Mouse (Mus musculus) ES-Bruce4 (cell line): ENCODE data around the gene Fam217a. TPM values are rescaled to one million over a fixed set of nuclear protein-coding genes. Genes with fewer than 3 reads are reported as not detected.
"Not testable (repeated sequence)": the region's sequence is repeated elsewhere in the genome, so short reads cannot be mapped to it uniquely, and the experiment has no call there.

Experiments used
- H3K27ac ChIP-seq: 2 replicates; pipeline ENCODE4 v1.5.1; 2012; ENCODE audit warnings: low read length, inconsistent platforms; ENCODE audit not compliant: insufficient read depth
- H3K27me3 ChIP-seq: 2 replicates; pipeline ENCODE4 v1.6.1; 2012; ENCODE audit warnings: mild to moderate bottlenecking, low read length, inconsistent platforms; ENCODE audit not compliant: control insufficient read depth, poor library complexity, insufficient read depth, severe bottlenecking
- H3K36me3 ChIP-seq: 2 replicates; pipeline ENCODE4 v1.6.1; 2012; ENCODE audit warnings: inconsistent platforms, mild to moderate bottlenecking, low read length, moderate library complexity; ENCODE audit not compliant: control insufficient read depth, poor library complexity, insufficient read depth, severe bottlenecking
- H3K4me1 ChIP-seq: one replicate; pipeline ENCODE4 v1.8.1; 2011; ENCODE audit warnings: low read length; ENCODE audit not compliant: control insufficient read depth, insufficient read depth
- H3K4me3 ChIP-seq: 2 replicates; pipeline ENCODE4 v1.5.1; 2011; ENCODE audit warnings: low read depth, mild to moderate bottlenecking, low read length
- H3K9ac ChIP-seq: 2 replicates; pipeline ENCODE4 v1.6.1; 2012; ENCODE audit warnings: low read depth, mild to moderate bottlenecking, inconsistent platforms; ENCODE audit not compliant: poor library complexity, severe bottlenecking
- H3K9me3 ChIP-seq: replicated peaks from 2 replicates; pipeline ENCODE4 v1.6.1; 2012; ENCODE audit warnings: mild to moderate bottlenecking, low read length, inconsistent platforms; ENCODE audit not compliant: control insufficient read depth, poor library complexity, insufficient read depth, severe bottlenecking
- CTCF ChIP-seq: IDR thresholded peaks from one replicate; pipeline ENCODE4 v1.8.1; 2011; ENCODE audit warnings: low read depth, low read length
- EP300 ChIP-seq: IDR thresholded peaks from 2 replicates; pipeline ENCODE4 v1.6.1; 2011; ENCODE audit warnings: low read depth, low read length; ENCODE audit not compliant: insufficient read depth
- POLR2A ChIP-seq: IDR thresholded peaks from one replicate; pipeline ENCODE4 v1.8.1; 2011; ENCODE audit warnings: low read length; ENCODE audit not compliant: insufficient read depth
- polyA plus RNA-seq: library from polyadenylated mRNA; stranded (reverse); fragments of >200 nt; gene quantifications from 2 replicates; pipeline ENCODE4 v1.2.4, GENCODE M21; 2011; ENCODE audit warnings: low read depth; ENCODE audit not compliant: missing spikeins, insufficient read depth, insufficient read length

Gene Fam217a
- polyA plus RNA-seq, 1 experiment, result not detected

- TF ChIP-seq CTCF (no peak), EP300 (no peak), POLR2A (no peak)
- peak within 1 kb of the TSS; percentile 30 for H3K4me3 ChIP-seq
- H3K27me3 ChIP-seq, result no peaks in the 10 kb centered on the region
- no peaks in the 10 kb centered on the region for H3K36me3 ChIP-seq
- peaks cover 5% of the 10 kb centered on the region; the same call in 1 of the 2 replicates for H3K9me3 ChIP-seq
- H3K9ac ChIP-seq, result no peak within 1 kb of the TSS
- no peaks in the 10 kb centered on the region for H3K4me1 ChIP-seq
- no peak within 1 kb of the TSS for H3K27ac ChIP-seq
These were observed 39.6 kb upstream of the Fam217a start, which contains the start of gene Eci3 for GRCm38 (mm10) chr13:34963511-34964397. Gene Eci3 (minus strand): TSS chr13:34963810.

- Histone ChIP-seq H3K36me3 (no peaks in the 10 kb centered on the region), H3K9me3 (peaks cover 5% of the 10 kb centered on the region; the same call in 1 of the 2 replicates), H3K27me3 (no peaks in the 10 kb centered on the region), H3K4me1 (no peaks in the 10 kb centered on the region), H3K4me3 (no peak overlapping the region), H3K9ac (no peak overlapping the region), H3K27ac (no peak overlapping the region)
- TF ChIP-seq POLR2A (no peak), EP300 (no peak), CTCF (no peak)
These were observed 37.1 kb upstream of the Fam217a start for GRCm38 (mm10) chr13:34960996-34961770.

GRCm38 (mm10) chr13:34958158-34958557 is 34.0 kb upstream of the Fam217a start:
- H3K9me3 ChIP-seq, H3K27ac ChIP-seq: not testable (repeated sequence)

GRCm38 (mm10) chr13:34956901-34957300 is 32.8 kb upstream of the Fam217a start:
- no peaks in the 10 kb centered on the region for H3K36me3 ChIP-seq
- TF ChIP-seq CTCF, result no peak
- TF ChIP-seq EP300, result no peak
- TF ChIP-seq POLR2A, result no peak
- H3K27ac ChIP-seq, result no peak overlapping the region

More at GRCm38 (mm10) chr13:34958158-34958557, 34.0 kb upstream of the Fam217a start:
- H3K4me3 ChIP-seq, H3K9ac ChIP-seq, H3K4me1 ChIP-seq, H3K27me3 ChIP-seq, H3K36me3 ChIP-seq: not testable (repeated sequence)

GRCm38 (mm10) chr13:34951437-34951836 is 27.3 kb upstream of the Fam217a start:
- not testable (repeated sequence) for H3K4me3 ChIP-seq, H3K4me1 ChIP-seq, H3K9ac ChIP-seq

More at GRCm38 (mm10) chr13:34956901-34957300, 32.8 kb upstream of the Fam217a start:
- H3K4me3 ChIP-seq, result no peak overlapping the region
- H3K27me3 ChIP-seq, result no peaks in the 10 kb centered on the region
- H3K4me1 ChIP-seq, result no peaks in the 10 kb centered on the region
- H3K9me3 ChIP-seq, result peaks cover 5% of the 10 kb centered on the region; the same call in 1 of the 2 replicates
- no peak overlapping the region for H3K9ac ChIP-seq

GRCm38 (mm10) chr13:34942370-34942769 is 18.3 kb upstream of the Fam217a start:
- no peaks in the 10 kb centered on the region for H3K27me3 ChIP-seq
- TF ChIP-seq POLR2A (no peak), CTCF (no peak), EP300 (no peak)
- H3K27ac ChIP-seq, result no peak overlapping the region
- no peaks in the 10 kb centered on the region for H3K36me3 ChIP-seq
- no peak overlapping the region for H3K4me3 ChIP-seq
- no peaks in the 10 kb centered on the region for H3K4me1 ChIP-seq
- H3K9ac ChIP-seq, result no peak overlapping the region
- no peaks in the 10 kb centered on the region for H3K9me3 ChIP-seq

More at GRCm38 (mm10) chr13:34951437-34951836, 27.3 kb upstream of the Fam217a start:
- H3K27ac ChIP-seq, H3K27me3 ChIP-seq, H3K36me3 ChIP-seq, H3K9me3 ChIP-seq: not testable (repeated sequence)
